Comparison of ENCODE assay signal across 8 mouse cellular contexts in genomic region chr5:37027701-37028100, GRCm38 (mm10). TPM values are rescaled to one million over a fixed set of nuclear protein-coding genes. Genes with fewer than 3 reads are reported as not detected.
DNase-seq lines count a peak whose midpoint lies in the region; ATAC-seq and TF ChIP-seq lines count a peak whose summit lies in the region.

No protein-coding gene starts in this region.

- no peaks in the 10 kb centered on the region for H3K36me3 ChIP-seq in heart, embryonic 14.5 days (ENCODE audit: control insufficient read depth, insufficient read depth, low read length)
- H3K36me3 ChIP-seq in ES-E14 (ENCODE audit: control insufficient read depth, insufficient read depth, low read length, poor library complexity, severe bottlenecking) = no peaks in the 10 kb centered on the region
- H3K36me3 ChIP-seq in hindbrain, embryonic 11.5 days (ENCODE audit: control insufficient read depth, insufficient read depth, low read length) = no peaks in the 10 kb centered on the region

- H3K9ac ChIP-seq in heart, embryonic 14.5 days (ENCODE audit: low read length) = no peak overlapping the region
- H3K9ac ChIP-seq in ES-E14 (ENCODE audit: insufficient read depth, low read depth, low read length, poor library complexity, severe bottlenecking) = no peak overlapping the region
- H3K9ac ChIP-seq in hindbrain, embryonic 11.5 days (ENCODE audit: low read depth, low read length) = peak overlapping the region; percentile 58; the same call in 1 of the 2 replicates

- H3K4me3 ChIP-seq in heart, embryonic 14.5 days (ENCODE audit: control insufficient read depth in 1 of 2, insufficient read depth in 1 of 2, low read depth in 1 of 2, low read length in 2 of 2) = peak overlapping the region; percentile 51 to 60
- peak overlapping the region; percentile 75 to 87 for H3K4me3 ChIP-seq in ES-E14 (ENCODE audit: insufficient read depth in 1 of 2, low read depth in 1 of 2, low read length in 2 of 2, poor library complexity in 1 of 2, severe bottlenecking in 1 of 2)
- H3K4me3 ChIP-seq in hindbrain, embryonic 11.5 days (ENCODE audit: low read depth, low read length) = peak overlapping the region; percentile 47

- peak overlapping the region; percentile 99 for H3K4me2 ChIP-seq in heart, embryonic 14.5 days (ENCODE audit: low read length)
- H3K4me2 ChIP-seq in hindbrain, embryonic 11.5 days (replicated peaks; ENCODE audit: low read depth, low read length) = peak overlapping the region; percentile 90

- peaks cover 6% of the 10 kb centered on the region in 2 experiments; a peak in 3 of 4 replicates for H3K4me1 ChIP-seq in heart, embryonic 14.5 days (ENCODE audit: control insufficient read depth in 2 of 2, insufficient read depth in 2 of 2, low read length in 2 of 2)
- H3K4me1 ChIP-seq in ES-E14 (ENCODE audit: control insufficient read depth in 2 of 2, insufficient read depth in 2 of 2, low read length in 2 of 2, poor library complexity in 1 of 2) = peaks cover 0 to 15% of the 10 kb centered on the region in 2 experiments; a peak in 1 of 4 replicates
- peaks cover 5% of the 10 kb centered on the region for H3K4me1 ChIP-seq in hindbrain, embryonic 11.5 days (replicated peaks; ENCODE audit: control insufficient read depth, insufficient read depth, low read length)

- no peak for ATAC-seq in heart, embryonic 14.5 days (ENCODE audit: insufficient number of reproducible peaks, insufficient read depth, low FRiP score, low read depth)
- no peak for ATAC-seq in hindbrain, embryonic 11.5 days (ENCODE audit: low FRiP score)
- 0 out of 2 replicates have a peak, but pooled peaks have one; percentile 3 for ATAC-seq in megakaryocyte-erythroid progenitor cell, adult 5-6 weeks (replicated peaks; ENCODE audit: low FRiP score, low TSS enrichment, poor library complexity, severe bottlenecking)

- H3K9me3 ChIP-seq in heart, embryonic 14.5 days (ENCODE audit: control insufficient read depth, low read length) = no peaks in the 10 kb centered on the region
- H3K9me3 ChIP-seq in ES-E14 (ENCODE audit: control insufficient read depth, insufficient read depth, low read depth, low read length) = no peaks in the 10 kb centered on the region
- no peaks in the 10 kb centered on the region for H3K9me3 ChIP-seq in hindbrain, embryonic 11.5 days (ENCODE audit: control insufficient read depth, low read length)

- H3K27me3 ChIP-seq in heart, embryonic 14.5 days (ENCODE audit: control insufficient read depth, insufficient read depth, low read length) = peaks cover 76% of the 10 kb centered on the region
- peaks cover 48% of the 10 kb centered on the region for H3K27me3 ChIP-seq in hindbrain, embryonic 11.5 days (ENCODE audit: control insufficient read depth, insufficient read depth, low read length)

- no peak for DNase-seq in heart, adult 8-10 months (ENCODE audit: low spot score)
- no peak for DNase-seq in ES-E14 (ENCODE audit: low read depth, low spot score)
- no peak for DNase-seq in hindbrain, embryonic 11.5 days (ENCODE audit: low spot score)
- no peak for DNase-seq in adrenal gland, postnatal 4 days (ENCODE audit: low spot score in 2 of 2)
- no peak for DNase-seq in spleen, postnatal 10 days (ENCODE audit: low spot score in 2 of 2)
- DNase-seq in adrenal gland, postnatal 14 days = no peak

- in situ Hi-C loops in ES-E14 (cut with MboI; ENCODE audit: low sequenced_read_pairs in 2 of 2, unreplicated experiment in 2 of 2) = no loop called here

- WGBS in heart, embryonic 14.5 days = 11% methylated on average over 13 of the region's 13 CpGs
- WGBS in hindbrain, embryonic 11.5 days = 11% methylated on average over 13 of the region's 13 CpGs

- H3K27ac ChIP-seq in heart, embryonic 14.5 days (replicated peaks in 1 of 2; ENCODE audit: control insufficient read depth in 1 of 2, insufficient read depth in 1 of 2, low read depth in 2 of 2, low read length in 2 of 2) = no peak overlapping the region
- H3K27ac ChIP-seq in ES-E14 (ENCODE audit: insufficient read depth, low read depth, low read length, poor library complexity, severe bottlenecking) = no peak overlapping the region
- no peak overlapping the region for H3K27ac ChIP-seq in hindbrain, embryonic 11.5 days (ENCODE audit: low read depth, low read length)

TF ChIP-seq in ES-E14, 5 proteins besides CTCF, POLR2A, EP300 and RAD21:
- no peak for TF ChIP-seq MAFK (IDR thresholded peaks at IDR 0.05; ENCODE audit: insufficient read depth, low read depth, low read length)
- TF ChIP-seq CHD2 (IDR thresholded peaks at IDR 0.05; ENCODE audit: low read depth, low read length) = no peak; the same call in 1 of the 2 replicates
- no peak for TF ChIP-seq HCFC1 (IDR thresholded peaks at IDR 0.05; ENCODE audit: borderline replicate concordance, insufficient read depth, low read length)

RNA-seq across cellular contexts. Expression of gene Wfs1, which starts 38.7 kb away (rescaled TPM):
- 20.1 and 21.2 TPM in 2 replicates for polyA plus RNA-seq in heart, embryonic 14.5 days (2014; fragmentation: Nextera tagmentation; extraction: Ambion mirVana)
- 100 to 1,000 TPM in 2 of 4 experiments, 10 to 100 TPM in 2; 92.1 to 104 (median 96.8) TPM for total RNA-seq in heart, adult 8-10 months (2022)
- total RNA-seq in ES-E14 (2012; rRNA removed) = 15.1 and 24.2 TPM in 2 replicates
- 6.0 and 7.0 TPM in 2 replicates for polyA plus RNA-seq in hindbrain, embryonic 11.5 days (2014; fragmentation: Nextera tagmentation; extraction: Ambion mirVana)
- 0.59 TPM in 1 of 2 replicates, not detected in the other for total RNA-seq in megakaryocyte-erythroid progenitor cell, adult 5-6 weeks (2014; fragmentation: Nextera tagmentation)
- total RNA-seq in megakaryocyte-erythroid progenitor cell, adult 5-6 weeks (2017) = not detected in 2 replicates
- 10 to 100 TPM; 16.6 to 18.5 TPM for total RNA-seq in adrenal gland, postnatal 4 days (2021)
- total RNA-seq in adrenal gland, postnatal 14 days (2021) = 23.7 and 24.3 TPM in 2 replicates

RNA-seq across cellular contexts. Expression of gene Gm1043, which starts 57.5 kb away (rescaled TPM):
- not detected in 2 replicates for polyA plus RNA-seq in heart, embryonic 14.5 days (2014; fragmentation: Nextera tagmentation; extraction: Ambion mirVana)
- total RNA-seq in heart, adult 8-10 months (2022) = under 1 TPM in 1 of 4 experiments, not detected in 3; 0.25 TPM
- total RNA-seq in ES-E14 (2012; rRNA removed) = 0.05 TPM in 1 of 2 replicates, not detected in the other
- polyA plus RNA-seq in hindbrain, embryonic 11.5 days (2014; fragmentation: Nextera tagmentation; extraction: Ambion mirVana) = 0.09 and 0.14 TPM in 2 replicates
- 0.25 and 0.39 TPM in 2 replicates for total RNA-seq in megakaryocyte-erythroid progenitor cell, adult 5-6 weeks (2014; fragmentation: Nextera tagmentation)
- 0.15 and 0.94 TPM in 2 replicates for total RNA-seq in megakaryocyte-erythroid progenitor cell, adult 5-6 weeks (2017)
- total RNA-seq in adrenal gland, postnatal 4 days (2021) = 1 to 10 TPM in 1 of 2 experiments, under 1 TPM in 1; 0.62 to 1.1 TPM
- total RNA-seq in adrenal gland, postnatal 14 days (2021) = 0.19 and 0.98 TPM in 2 replicates

Comparison
In these comparisons a context has a peak if more than half of its experiments do, and no peak if none do; other contexts are left out.
1. RNA of gene Wfs1, which starts 38.7 kb away (total RNA-seq): 92.1 to 104 TPM in heart, adult 8-10 months, 23.7 to 24.3 TPM in adrenal gland, postnatal 14 days, 16.6 to 18.5 TPM in adrenal gland, postnatal 4 days and 15.1 to 24.2 TPM in ES-E14; 0.59 TPM in megakaryocyte-erythroid progenitor cell, adult 5-6 weeks; every median in the first group is over 10 times any median in the second.
2. Peak in every context shown above with its lines, with median percentiles within 50 percentile points of each other: H3K4me3 ChIP-seq.